Mouse (Mus musculus) thymus, adult 18-20 months (tissue): ENCODE data around the gene A530064D06Rik.
"Not testable (repeated sequence)": the region's sequence is repeated elsewhere in the genome, so short reads cannot be mapped to it uniquely, and the experiment has no call there.

Experiments used
- DNase-seq, 2 experiments: peaks; one replicate each; pipeline ENCODE4 v3.0.0; 2022; ENCODE audit warnings: mixed read lengths in 2 of 2

Gene A530064D06Rik

GRCm38 (mm10) chr17:48167103-48167502, at the start of gene A530064D06Rik:
Gene A530064D06Rik, minus strand, starts transcription at chr17:48167275.
- DNase-seq = not testable (repeated sequence)

GRCm38 (mm10) chr17:48215429-48215828, 48.4 kb upstream of the A530064D06Rik start:
- no peak for DNase-seq

GRCm38 (mm10) chr17:48213511-48213910, 46.4 kb upstream of the A530064D06Rik start:
- no peak for DNase-seq

DNA sequence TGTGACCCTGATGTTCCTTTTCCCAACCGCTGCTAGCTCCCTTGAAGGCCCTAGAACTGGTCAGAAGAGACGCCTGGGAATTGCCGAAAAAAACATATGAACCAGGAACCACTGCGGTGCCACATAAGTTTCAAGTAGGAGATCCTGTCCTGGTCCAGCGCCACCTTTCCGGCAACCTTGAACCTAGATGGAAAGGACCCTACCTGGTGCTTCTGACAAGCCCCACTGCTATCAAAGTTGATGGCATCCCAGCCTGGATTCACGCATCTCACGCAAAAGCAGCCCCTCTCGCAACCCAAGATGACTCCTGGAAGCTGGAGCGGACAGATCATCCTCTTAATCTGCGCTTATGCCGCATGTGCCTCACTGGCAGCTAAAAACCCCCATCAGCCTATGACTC, 45.5 kb upstream of the A530064D06Rik start:
- DNase-seq = no peak

GRCm38 (mm10) chr17:48203086-48203485, 36.0 kb upstream of the A530064D06Rik start:
- no peak for DNase-seq

- DNase-seq = no peak
These were observed 25.3 kb upstream of the A530064D06Rik start for GRCm38 (mm10) chr17:48192366-48192765.

DNA sequence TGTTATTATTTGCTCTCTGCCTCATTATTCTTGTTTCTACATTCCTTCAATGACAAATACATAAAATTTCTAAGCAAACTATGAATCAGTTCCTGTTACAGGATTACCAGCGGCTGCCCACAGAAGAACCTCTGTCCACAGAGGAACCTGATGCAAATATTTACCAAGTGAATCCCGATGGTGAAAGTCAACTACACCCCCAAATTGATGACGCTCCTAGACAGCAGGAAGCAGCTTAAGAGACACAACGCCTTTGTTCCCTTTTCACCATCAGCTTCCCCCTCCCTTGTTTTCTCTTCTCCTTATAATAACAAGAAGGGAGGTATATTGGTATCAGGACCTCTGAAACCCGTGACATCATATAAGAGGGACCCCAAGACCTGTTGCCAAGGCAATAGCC, 18.2 kb upstream of the A530064D06Rik start:
- DNase-seq = no peak

GRCm38 (mm10) chr17:48157382-48158076, 9.5 kb downstream of the A530064D06Rik start:
- no peak for DNase-seq

- no peak for DNase-seq
These were observed 21.0 kb downstream of the A530064D06Rik start, which contains the start of gene 9830107B12Rik for GRCm38 (mm10) chr17:48146120-48146519. Gene 9830107B12Rik, minus strand, starts transcription at chr17:48146268.

DNA sequence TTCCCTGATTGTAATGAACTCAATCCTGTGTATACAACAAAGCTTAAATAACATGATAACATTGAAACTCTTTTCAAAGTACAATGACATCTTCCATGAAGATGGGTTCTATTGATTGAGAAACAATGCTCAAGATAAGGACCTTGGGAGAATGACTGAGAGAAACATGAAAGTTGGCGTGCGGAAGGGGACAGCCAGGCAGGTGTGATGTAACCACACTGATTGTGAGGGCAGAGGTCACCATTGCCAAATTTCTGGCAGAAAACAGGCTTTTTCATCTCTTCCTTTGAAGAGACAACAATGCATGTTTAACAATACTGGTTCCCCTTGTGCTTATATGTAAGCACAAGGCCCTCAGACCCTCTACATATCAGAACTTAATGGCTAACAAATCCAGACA, 34.3 kb downstream of the A530064D06Rik start:
- no peak for DNase-seq

GRCm38 (mm10) chr17:48120456-48120855, 46.6 kb downstream of the A530064D06Rik start:
- DNase-seq = no peak

- DNase-seq = peak in 1 of 2 experiments; percentile 37
These were observed 47.4 kb downstream of the A530064D06Rik start for GRCm38 (mm10) chr17:48119656-48120055.

GRCm38 (mm10) chr17:48118570-48118969, 48.5 kb downstream of the A530064D06Rik start:
- DNase-seq = no peak

DNA sequence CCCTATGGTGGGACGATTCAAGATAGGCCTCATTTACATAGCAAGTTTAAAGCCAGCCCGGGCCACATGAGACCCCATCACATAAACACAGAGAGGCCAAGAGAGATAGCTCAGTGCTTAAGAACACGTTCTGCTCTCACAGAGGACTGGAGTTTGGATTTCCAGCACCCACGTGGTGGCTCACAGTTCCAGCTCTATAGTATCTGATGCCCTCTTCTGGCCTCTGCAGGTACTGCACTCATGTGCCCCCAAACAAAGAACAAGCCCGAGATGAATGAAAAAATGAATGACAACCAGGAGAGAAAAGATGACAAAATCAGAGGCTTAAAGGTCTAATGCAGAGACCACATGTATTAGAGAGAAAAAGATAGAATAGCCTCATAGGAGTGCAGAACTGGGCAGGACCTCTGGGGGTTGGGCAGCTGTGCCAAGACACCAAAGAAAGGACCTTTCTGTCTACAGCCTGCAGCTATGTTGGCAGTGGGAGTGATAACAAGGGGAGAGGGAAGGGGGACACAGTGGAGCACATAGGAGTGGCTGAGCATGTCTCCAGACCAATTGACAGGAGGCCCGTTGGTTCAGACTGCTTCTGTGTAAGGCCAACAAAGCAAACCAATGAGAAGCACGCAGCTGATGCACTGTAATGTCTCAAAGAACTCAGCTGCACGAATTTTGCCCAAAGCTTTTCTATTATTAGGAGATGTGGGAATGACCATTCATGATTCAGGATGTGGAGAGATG, 56.4 kb downstream of the A530064D06Rik start:
- DNase-seq = no peak

DNA sequence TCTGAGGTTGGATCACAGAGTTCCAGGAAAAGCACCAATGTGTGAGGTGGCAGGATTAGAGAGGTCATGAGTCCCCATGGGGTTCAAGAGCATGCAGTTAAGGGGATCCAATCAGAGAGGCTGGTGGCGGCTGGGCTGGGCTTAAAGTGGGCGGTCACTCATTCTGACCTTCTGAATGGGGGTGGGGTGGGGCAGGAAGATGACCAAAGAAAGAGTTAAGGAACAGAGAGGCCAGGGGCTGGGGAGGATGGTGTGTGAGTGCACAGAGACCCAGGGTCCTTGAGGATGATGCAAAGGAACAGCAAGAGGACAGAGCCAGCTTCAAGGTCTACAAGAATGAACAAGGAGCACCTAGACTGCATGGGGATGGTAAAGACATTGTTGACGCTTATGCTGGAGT, 58.6 kb downstream of the A530064D06Rik start:
- DNase-seq = no peak

- no peak for DNase-seq
These were observed 59.2 kb downstream of the A530064D06Rik start for GRCm38 (mm10) chr17:48107862-48108261.

DNA sequence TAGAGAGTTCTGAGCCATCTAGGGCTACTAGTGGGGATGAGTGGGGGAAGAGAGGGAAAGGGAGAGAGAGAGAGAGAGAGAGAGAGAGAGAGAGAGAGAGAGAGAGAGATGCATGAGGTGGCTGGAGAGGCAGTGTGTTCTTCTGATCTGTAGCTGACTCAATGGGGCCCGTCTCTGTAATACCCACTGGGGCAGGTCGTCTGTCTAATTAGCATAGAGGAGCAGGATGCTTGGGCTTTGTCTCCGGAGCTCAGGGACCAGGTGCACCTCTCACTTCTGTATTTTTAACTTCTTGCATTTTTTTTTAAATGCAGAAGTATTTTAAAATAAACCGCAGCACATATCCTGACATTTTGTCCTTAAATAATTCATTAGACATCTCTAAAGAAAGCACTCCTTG, 59.7 kb downstream of the A530064D06Rik start:
- DNase-seq = no peak

- peak; percentile 68 to 72 for DNase-seq
These were observed 66.3 kb downstream of the A530064D06Rik start for GRCm38 (mm10) chr17:48100441-48101417.

DNA sequence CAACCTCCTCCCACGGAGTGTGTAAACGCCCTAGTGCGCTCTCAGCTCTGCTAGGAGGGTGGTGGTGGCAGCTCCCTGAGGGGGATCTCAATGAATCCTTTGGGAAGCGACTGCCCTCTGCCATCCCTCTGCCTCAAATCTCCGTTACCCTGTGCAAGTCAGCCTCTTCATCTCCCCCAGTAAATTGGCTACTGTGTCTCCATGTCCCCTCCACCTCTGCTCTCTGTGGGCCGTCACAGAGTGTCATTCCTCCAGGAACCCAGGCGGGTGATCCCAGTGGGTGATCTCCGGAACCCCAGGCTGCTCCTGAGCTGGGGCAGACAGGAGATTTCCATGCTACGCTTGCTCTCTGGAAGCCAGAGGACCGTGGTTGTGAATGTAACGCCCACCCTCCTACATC, 67.8 kb downstream of the A530064D06Rik start:
- DNase-seq = no peak
